Mouse (Mus musculus): ENCODE data around the gene Brd3.
"Not testable (repeated sequence)": the region's sequence is repeated elsewhere in the genome, so short reads cannot be mapped to it uniquely, and the experiment has no call there.

Brd3 gene

GRCm38 (mm10) chr2:27507562-27507961, at the start of gene Brd3:
Gene Brd3, minus strand, starts transcription at chr2:27507662.
- DNase-seq (ENCODE audit: low spot score in 2 of 2) = no peak

DNA sequence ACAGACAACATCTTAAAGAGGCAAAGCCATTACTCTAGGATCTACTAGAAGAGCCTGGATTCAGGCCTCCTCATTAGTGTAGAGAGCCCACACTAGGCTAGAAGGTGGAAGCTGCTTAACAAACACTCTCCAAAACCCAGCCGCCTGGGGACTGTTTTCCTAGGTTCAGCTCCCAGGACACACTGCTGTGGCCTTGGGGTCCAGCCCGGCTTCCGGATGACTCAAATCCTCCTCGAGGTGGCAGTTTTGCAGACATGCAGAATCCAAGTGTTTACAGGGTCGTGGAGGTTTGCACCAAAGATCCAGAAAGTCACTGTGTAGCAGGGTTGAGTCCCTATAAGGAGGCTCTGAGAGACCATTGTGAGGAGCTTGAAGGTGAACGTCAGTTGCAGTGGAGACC, 49.5 kb upstream of the Brd3 start:
- DNase-seq (ENCODE audit: low spot score in 2 of 2) = no peak

DNA sequence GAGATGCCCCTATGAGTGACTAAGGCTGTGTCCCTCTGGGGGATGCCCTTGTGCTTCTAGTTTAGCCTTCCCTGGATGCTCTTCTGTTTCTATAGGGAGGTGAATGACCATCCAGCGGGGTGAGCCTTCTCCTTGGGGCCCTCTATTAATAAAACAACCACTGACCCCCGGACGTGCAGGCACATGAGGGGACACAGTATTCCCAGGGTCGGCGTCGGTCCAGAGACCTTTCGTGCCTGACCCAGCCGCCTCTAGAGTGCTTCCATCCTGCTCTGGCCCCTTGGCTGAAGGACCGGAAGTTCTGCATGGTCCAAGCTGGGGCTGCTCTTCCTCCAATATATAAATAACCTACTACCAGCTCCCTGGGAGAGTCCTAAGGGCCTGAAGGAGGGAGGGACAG, 46.8 kb upstream of the Brd3 start:
- DNase-seq (ENCODE audit: low spot score in 2 of 2) = no peak

DNA sequence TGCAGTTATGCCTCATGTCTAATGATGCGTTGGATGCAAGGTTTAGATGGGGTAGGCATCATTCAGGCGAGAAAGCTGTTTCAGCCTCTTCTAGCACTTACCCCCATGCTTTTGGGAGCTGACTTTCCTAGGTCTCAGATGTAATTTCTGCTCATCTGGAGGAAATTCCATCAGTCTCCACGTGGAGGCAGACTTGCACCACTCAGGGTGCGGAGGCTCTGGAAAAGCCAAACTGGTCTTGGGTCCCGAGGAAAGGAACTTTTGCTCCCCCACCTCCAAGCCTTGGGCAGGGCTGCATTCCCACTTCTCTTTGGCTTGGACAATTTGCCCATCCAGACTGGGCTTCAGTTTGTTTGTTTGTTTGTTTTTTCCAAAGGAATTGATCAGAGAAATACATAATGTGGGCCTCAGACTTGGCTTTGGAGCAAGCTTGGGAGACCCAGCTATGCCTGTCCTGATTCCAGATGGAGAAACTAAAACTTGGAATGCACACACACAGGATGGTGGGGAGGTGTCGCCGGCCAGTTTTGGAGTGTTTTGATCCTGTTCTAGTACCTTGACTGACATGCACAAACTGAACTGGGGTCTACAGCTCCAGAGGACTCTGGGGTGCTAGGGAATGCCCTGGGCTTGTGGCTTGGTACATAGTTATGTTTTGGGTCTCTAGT, 45.3 kb upstream of the Brd3 start:
- peak; percentile 77 to 82 for DNase-seq (ENCODE audit: low spot score in 2 of 2)

- no peak for DNase-seq (ENCODE audit: low spot score in 2 of 2)
Observed at GRCm38 (mm10) chr2:27548664-27549369, 41.4 kb upstream of the Brd3 start.

DNA sequence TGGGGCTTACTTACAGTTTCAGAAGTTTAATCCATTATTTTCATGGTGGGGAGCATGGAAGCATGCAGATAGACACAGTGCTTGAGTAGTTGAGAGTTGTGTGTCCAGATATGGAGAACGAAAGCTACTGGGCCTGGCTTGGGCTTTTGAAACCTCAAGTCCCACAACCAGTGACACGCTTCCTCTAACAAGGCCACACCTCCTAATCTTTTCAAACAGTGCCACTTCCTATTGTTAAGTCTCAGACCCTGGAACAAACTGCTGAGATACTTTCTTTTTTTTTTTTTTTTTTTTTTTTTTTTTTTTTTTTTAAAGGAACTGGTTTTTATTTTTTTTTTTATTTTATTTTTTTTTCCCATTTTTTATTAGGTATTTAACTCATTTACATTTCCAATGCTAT, 40.5 kb upstream of the Brd3 start:
- no peak for DNase-seq (ENCODE audit: low spot score in 2 of 2)

GRCm38 (mm10) chr2:27547326-27547725, 39.9 kb upstream of the Brd3 start:
- DNase-seq (ENCODE audit: low spot score in 2 of 2) = no peak

- not testable (repeated sequence) for DNase-seq (ENCODE audit: low spot score in 2 of 2)
Observed at GRCm38 (mm10) chr2:27546041-27546440, 38.6 kb upstream of the Brd3 start.

GRCm38 (mm10) chr2:27545517-27545916, 38.1 kb upstream of the Brd3 start:
- not testable (repeated sequence) for DNase-seq (ENCODE audit: low spot score in 2 of 2)

- DNase-seq (ENCODE audit: low spot score in 2 of 2) = peak in 1 of 2 experiments; percentile 17
Observed at GRCm38 (mm10) chr2:27544613-27545012, 37.2 kb upstream of the Brd3 start.

- DNase-seq (ENCODE audit: low spot score in 2 of 2) = no peak
Observed at GRCm38 (mm10) chr2:27541225-27541624, 33.8 kb upstream of the Brd3 start.

DNA sequence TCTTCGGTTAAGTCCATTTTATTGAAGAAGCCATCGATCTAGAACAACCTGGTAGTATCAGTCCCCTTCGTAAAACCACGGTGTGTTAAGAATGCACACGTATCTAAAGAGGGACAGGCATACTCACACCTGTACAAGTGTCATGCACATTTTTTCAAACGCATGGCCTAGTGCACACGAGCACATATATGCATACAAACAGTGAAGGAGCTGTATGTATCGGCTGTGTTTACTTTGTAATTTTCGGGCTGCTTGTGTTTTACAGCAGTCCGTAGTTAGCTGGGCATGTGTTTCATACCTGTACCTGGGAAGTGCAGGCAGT, 33.0 kb upstream of the Brd3 start:
- no peak for DNase-seq (ENCODE audit: low spot score in 2 of 2)

DNA sequence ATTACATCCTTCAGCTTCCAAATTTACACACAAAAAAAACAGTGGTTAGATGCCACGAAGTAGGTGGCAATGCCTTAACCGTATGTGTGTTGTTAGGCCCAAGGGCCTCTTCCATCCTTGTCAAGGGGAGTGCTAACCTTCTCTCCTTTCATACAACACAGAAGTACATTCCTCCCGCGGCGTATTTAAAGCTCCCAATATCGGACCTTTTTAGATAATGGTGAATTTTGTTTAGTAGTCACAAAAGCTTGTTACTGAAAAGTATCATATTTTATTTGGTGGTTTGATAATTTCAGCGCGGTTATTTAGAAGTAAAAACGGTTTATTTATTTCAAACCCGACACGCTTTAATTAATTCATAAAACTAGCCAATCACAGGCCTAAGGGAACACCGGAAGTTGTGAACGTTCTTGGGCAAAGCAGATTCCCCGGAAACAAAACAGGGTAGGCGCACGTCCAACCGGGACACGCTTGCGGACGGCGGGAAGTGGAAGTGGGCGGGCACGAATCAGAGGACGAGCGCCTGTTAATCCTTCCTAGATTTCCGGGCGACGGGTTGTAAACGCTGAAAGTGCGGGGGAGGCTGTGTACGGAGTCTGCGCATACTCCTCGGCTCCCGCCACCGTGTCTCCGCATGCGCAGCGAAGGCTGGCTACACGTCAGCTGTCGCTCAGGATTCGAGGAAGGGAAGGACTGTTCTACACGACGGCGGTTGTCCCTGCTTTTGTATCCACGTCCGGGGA, 32.5 kb upstream of the Brd3 start:
- DNase-seq (ENCODE audit: low spot score in 2 of 2) = peak; percentile 100

DNA sequence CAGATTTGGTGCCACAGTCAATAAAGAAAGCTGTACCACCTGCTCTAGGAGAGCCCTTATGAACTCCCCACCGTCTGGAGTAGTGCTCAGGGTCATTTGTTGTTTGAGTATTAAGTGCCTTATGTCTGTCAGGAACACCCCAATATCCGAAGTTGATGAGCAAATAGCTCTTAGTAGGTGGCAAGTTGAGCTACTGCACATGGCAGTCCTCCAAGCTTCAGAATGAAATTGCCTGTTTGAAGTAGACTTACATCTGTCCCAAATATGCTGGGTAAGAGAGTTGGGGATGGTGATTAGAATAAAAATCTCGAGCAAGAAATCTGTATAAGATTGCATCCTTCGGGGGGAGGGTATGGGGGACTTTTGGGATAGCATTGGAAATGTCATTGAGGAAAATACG, 31.9 kb upstream of the Brd3 start:
- DNase-seq (ENCODE audit: low spot score in 2 of 2) = peak in 1 of 2 experiments; percentile 24

DNA sequence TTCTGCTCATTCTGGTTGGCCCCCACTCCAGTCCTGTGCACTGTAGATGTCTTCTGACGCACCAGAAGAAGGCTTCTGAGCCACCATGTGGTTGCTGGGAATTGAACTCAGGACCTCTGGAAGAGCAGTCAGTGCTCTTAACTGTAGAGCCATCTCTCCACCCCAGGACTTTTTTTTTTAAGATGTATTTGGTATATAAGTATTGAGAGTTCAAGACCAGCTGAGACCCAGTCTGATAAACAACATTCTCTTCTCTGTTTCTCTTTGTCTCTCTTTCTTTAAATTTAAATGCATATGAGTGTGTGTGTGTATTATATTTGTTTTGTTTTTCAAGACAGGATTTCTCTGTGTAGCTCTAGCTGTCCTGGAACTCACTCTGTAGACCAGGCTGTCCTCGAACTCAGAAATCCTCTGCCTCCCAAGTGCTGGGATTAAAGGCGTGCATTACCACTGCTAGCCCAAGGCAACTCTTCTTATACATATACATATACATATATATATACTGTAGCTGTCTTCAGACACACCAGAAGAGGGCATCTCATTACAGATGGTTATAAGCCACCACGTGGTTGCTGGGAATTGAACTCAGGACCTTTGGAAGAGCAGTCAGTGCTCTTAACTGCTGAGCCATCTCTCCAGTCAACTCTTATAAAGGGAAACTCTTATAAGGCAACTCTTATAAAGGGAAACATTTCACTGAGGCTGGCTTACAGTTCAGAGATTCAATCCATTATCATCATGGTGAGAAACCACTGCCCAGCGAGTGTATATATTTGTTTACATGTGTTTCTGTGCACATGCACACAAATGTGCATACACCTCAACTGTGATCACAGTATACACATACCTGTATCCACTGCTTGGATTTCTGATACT, 31.2 kb upstream of the Brd3 start:
- DNase-seq (ENCODE audit: low spot score in 2 of 2) = not testable (repeated sequence)

DNA sequence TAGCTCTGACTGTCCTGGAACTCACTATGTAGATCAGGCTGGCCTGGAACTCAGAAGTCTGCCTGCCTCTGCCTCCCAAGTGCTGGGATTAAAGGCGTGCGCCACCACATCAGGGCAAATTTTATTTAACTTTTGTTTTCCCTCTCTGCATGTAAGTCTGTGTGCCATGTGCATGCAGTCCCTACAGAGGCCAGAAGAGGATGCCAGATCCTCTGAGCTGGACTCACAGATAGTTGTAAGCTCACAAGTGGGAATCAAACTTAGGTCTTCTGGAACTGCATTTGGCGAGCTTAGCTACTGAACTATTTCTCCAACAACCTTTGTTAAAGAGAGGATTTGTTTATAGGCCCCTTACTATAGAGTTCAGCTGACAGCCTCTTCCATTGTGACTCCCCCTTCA, 10.8 kb upstream of the Brd3 start:
- no peak for DNase-seq (ENCODE audit: low spot score in 2 of 2)

DNA sequence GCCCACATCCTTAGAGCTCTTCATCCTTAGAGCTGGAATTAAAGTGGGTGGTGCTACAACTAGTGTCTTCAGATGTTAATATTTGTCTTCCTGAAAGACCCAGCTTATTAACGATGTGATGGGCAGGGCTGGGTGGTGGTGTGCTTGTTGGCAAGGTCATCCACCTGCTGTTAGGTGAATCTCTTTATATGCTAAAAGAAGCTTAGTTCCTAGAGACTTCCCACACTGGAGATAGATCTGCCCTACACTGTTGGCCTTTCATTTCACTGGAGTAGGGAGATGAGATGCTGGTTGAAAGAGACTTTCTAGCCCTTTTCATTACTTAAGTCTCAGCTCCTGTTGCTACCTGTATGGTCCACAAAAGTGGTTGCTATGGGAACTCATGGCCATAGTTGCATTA, 8.8 kb upstream of the Brd3 start:
- no peak for DNase-seq (ENCODE audit: low spot score in 2 of 2)

DNA sequence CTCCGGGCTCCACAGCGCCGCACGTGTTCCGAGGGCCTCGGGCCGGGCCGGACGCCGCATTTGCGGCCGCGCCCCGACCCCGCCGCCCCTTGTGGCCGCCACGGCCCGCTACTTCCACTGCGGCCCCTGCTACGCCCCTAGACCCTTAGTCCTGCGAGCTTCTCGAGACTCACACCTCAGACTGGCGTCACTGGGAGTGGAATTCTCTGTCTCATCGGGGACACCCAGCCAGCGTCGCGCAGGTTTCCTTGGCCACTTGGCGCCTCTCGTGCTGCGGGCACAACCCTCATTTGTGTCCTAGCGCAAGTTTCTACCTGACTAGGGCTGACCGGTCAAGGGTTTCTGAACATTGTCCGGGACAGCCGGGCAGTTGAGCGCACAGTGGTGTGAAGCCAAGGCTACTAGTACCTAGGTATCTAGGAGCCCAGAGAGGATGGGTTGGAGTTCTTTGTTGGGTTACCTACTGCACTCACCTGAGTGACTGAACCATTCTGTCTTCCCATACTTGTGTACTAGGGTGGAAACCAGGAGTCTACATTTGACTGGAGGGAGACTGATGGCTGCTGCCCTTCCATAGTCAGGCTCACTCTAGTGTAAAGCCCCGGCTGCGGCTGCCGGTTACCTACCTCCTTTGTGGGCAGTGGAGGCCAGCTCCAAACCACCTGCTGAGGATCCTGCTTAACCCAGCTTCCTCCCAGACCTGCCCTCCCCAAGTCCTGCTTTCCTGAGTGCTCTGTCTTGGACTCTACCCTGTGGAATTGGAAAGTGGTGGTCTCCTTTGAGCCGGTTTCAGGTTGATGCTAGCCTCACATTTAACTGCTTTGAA, 8.1 kb upstream of the Brd3 start:
- no peak for DNase-seq (ENCODE audit: low spot score in 2 of 2)

- peak; percentile 96 to 100 for DNase-seq (ENCODE audit: low spot score in 2 of 2)
Observed at GRCm38 (mm10) chr2:27514639-27515328, 7.3 kb upstream of the Brd3 start, which contains the start of gene Wdr5. Gene Wdr5, plus strand, starts transcription at chr2:27515157.

DNA sequence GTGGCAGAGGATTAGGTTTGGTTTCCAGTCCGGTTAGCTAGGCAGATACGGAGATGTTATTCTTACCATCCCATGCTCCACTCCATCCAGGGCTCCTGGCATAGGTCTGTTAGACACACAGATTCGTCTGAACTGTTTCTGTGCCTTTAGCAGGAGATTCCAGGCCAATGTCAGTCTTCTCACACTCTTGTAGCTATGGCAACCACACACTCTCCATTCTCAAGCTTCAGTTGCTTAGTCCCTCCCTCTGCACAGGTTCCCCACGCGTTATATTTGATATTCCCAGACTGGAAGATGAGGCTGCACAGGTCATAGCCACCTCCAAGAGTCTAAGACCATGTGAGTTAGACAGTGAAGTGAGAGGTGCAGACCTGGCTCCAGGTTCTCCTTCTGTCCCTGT, 6.4 kb upstream of the Brd3 start:
- peak in 1 of 2 experiments; percentile 5 for DNase-seq (ENCODE audit: low spot score in 2 of 2)

Measured in frontal cortex, postnatal 36 days (tissue).